Mouse (Mus musculus) MEL (cell line): ENCODE results near the gene Col1a1. TPM values are rescaled to one million over a fixed set of nuclear protein-coding genes. Genes with fewer than 3 reads are reported as not detected.

Source experiments
- DNase-seq: peaks from one replicate; pipeline ENCODE4 v3.0.0; 2011; ENCODE audit warnings: low read depth, low spot score
- H3K27ac ChIP-seq: 2 replicates; pipeline ENCODE4 v1.5.1; 2012; ENCODE audit warnings: low read depth, mild to moderate bottlenecking, control low read depth, low read length, moderate library complexity; ENCODE audit not compliant: control insufficient read depth
- H3K27me3 ChIP-seq, 2 experiments: fragments of 150-350 bp in 1 of 2; sonication (generic) in 1 of 2; 2 replicates each; pipeline ENCODE4 v1.6.1; 2012; ENCODE audit warnings: low read length in 2 of 2, mild to moderate bottlenecking in 2 of 2, improper control_type of control experiment in 1 of 2, moderate library complexity in 1 of 2; ENCODE audit not compliant: insufficient read depth in 2 of 2, control insufficient read depth in 1 of 2
- H3K36me3 ChIP-seq, 2 experiments: 2 replicates each; pipeline ENCODE4 v1.6.1; 2012 to 2014; ENCODE audit warnings: low read length in 2 of 2, improper control_type of control experiment in 1 of 2, inconsistent platforms in 1 of 2, mild to moderate bottlenecking in 1 of 2; ENCODE audit not compliant: insufficient read depth in 2 of 2, control insufficient read depth in 1 of 2
- H3K4me1 ChIP-seq, 2 experiments: fragments of 150-350 bp in 1 of 2; sonication (generic) in 1 of 2; 2 replicates each; pipeline ENCODE4 v1.6.1; 2012; ENCODE audit warnings: low read length in 2 of 2, improper control_type of control experiment in 1 of 2, mild to moderate bottlenecking in 1 of 2; ENCODE audit not compliant: insufficient read depth in 2 of 2, control insufficient read depth in 1 of 2
- H3K4me3 ChIP-seq, 2 experiments: fragments of 150-350 bp in 1 of 2; sonication (generic) in 1 of 2; 2 replicates each; pipeline ENCODE4 v1.5.1; 2012; ENCODE audit warnings: low read depth in 2 of 2, low read length in 2 of 2, mild to moderate bottlenecking in 2 of 2, moderate library complexity in 2 of 2, control low read depth in 1 of 2, improper control_type of control experiment in 1 of 2; ENCODE audit not compliant: control insufficient read depth in 1 of 2, insufficient read depth in 1 of 2
- H3K79me2 ChIP-seq: 2 replicates; pipeline ENCODE4 v1.6.1; 2012; ENCODE audit warnings: mild to moderate bottlenecking, low read length, moderate library complexity; ENCODE audit not compliant: control insufficient read depth, poor library complexity, insufficient read depth
- H3K9ac ChIP-seq: 2 replicates; pipeline ENCODE4 v1.6.1; 2012; ENCODE audit warnings: low read depth, mild to moderate bottlenecking, control low read depth, low read length, moderate library complexity; ENCODE audit not compliant: control insufficient read depth, poor library complexity, severe bottlenecking
- H3K9me3 ChIP-seq: fragments of 150-350 bp; sonication (generic); replicated peaks from 2 replicates; pipeline ENCODE4 v1.6.1; 2012; ENCODE audit warnings: mild to moderate bottlenecking, low read length, improper control_type of control experiment, moderate library complexity; ENCODE audit not compliant: insufficient read depth
- E2F4 ChIP-seq: IDR thresholded peaks from 2 replicates; pipeline ENCODE4 v1.6.1; 2011; ENCODE audit warnings: low read depth, low read length, improper control_type of control experiment, borderline replicate concordance
- ELF1 ChIP-seq: IDR thresholded peaks from 2 replicates; pipeline ENCODE4 v1.6.1; 2014; ENCODE audit warnings: low read depth, mild to moderate bottlenecking, inconsistent platforms, low read length, improper control_type of control experiment, moderate library complexity
- GABPA ChIP-seq: IDR thresholded peaks from 2 replicates; pipeline ENCODE4 v1.6.1; 2012; ENCODE audit warnings: low read depth, mild to moderate bottlenecking, inconsistent platforms, low read length, improper control_type of control experiment, moderate library complexity
- GATA1 ChIP-seq: IDR thresholded peaks from 2 replicates; pipeline ENCODE4 v1.6.1; 2011; ENCODE audit warnings: low read depth, low read length, improper control_type of control experiment
- JUND ChIP-seq: IDR thresholded peaks from 2 replicates; pipeline ENCODE4 v1.6.1; 2011; ENCODE audit warnings: low read depth, mild to moderate bottlenecking, improper control_type of control experiment, low read length
- KAT2A ChIP-seq: conservative IDR thresholded peaks from 2 replicates; pipeline ENCODE4 v1.6.1; 2012; ENCODE audit warnings: low read depth, low read length, improper control_type of control experiment, inconsistent platforms
- MAX ChIP-seq: IDR thresholded peaks from 2 replicates; pipeline ENCODE4 v1.6.1; 2011; ENCODE audit warnings: low read length, improper control_type of control experiment
- MEF2A ChIP-seq: IDR thresholded peaks from 2 replicates; pipeline ENCODE4 v1.6.1; 2014; ENCODE audit warnings: low read depth, mild to moderate bottlenecking, inconsistent platforms, low read length, improper control_type of control experiment; ENCODE audit not compliant: poor library complexity, insufficient replicate concordance, severe bottlenecking; ENCODE audit errors: extremely low read depth
- MXI1 ChIP-seq: IDR thresholded peaks from 2 replicates; pipeline ENCODE4 v1.6.1; 2011; ENCODE audit warnings: mild to moderate bottlenecking, low read depth, low read length, improper control_type of control experiment
- MYB ChIP-seq: IDR thresholded peaks from 2 replicates; pipeline ENCODE4 v1.6.1; 2011; ENCODE audit warnings: mild to moderate bottlenecking, low read depth, low read length, improper control_type of control experiment
- MYC ChIP-seq: IDR thresholded peaks from 2 replicates; pipeline ENCODE4 v1.6.1; 2011; ENCODE audit warnings: low read depth, mild to moderate bottlenecking, low read length, improper control_type of control experiment, moderate library complexity
- NRF1 ChIP-seq: IDR thresholded peaks from 2 replicates; pipeline ENCODE4 v1.6.1; 2014; ENCODE audit warnings: low read depth, mild to moderate bottlenecking, inconsistent platforms, low read length, improper control_type of control experiment, moderate library complexity; ENCODE audit not compliant: poor library complexity, insufficient read depth, severe bottlenecking
- POLR2A ChIP-seq, 2 experiments: IDR thresholded peaks; 2 replicates each; pipeline ENCODE4 v1.6.1; 2011 to 2012; ENCODE audit warnings: low read length in 2 of 2, mild to moderate bottlenecking in 2 of 2, control low read depth in 1 of 2, improper control_type of control experiment in 1 of 2, low read depth in 1 of 2, moderate library complexity in 1 of 2; ENCODE audit not compliant: control insufficient read depth in 1 of 2, insufficient read depth in 1 of 2, poor library complexity in 1 of 2
- RAD21 ChIP-seq: IDR thresholded peaks from 2 replicates; pipeline ENCODE4 v1.6.1; 2011; ENCODE audit warnings: mild to moderate bottlenecking, low read depth, low read length, improper control_type of control experiment
- RCOR1 ChIP-seq: IDR thresholded peaks from 2 replicates; pipeline ENCODE4 v1.6.1; 2012; ENCODE audit warnings: low read depth, mild to moderate bottlenecking, inconsistent platforms, low read length, improper control_type of control experiment
- SIN3A ChIP-seq: IDR thresholded peaks from 2 replicates; pipeline ENCODE4 v1.6.1; 2012; ENCODE audit warnings: low read length, improper control_type of control experiment, inconsistent platforms
- TAL1 ChIP-seq: IDR thresholded peaks from 2 replicates; pipeline ENCODE4 v1.6.1; 2012; ENCODE audit warnings: mild to moderate bottlenecking, inconsistent platforms, low read length, moderate library complexity, mixed read lengths
- TBP ChIP-seq: IDR thresholded peaks from 2 replicates; pipeline ENCODE4 v1.8.0; 2011; ENCODE audit warnings: low read depth, low read length, improper control_type of control experiment
- TCF12 ChIP-seq: IDR thresholded peaks from 2 replicates; pipeline ENCODE4 v1.6.1; 2014; ENCODE audit warnings: low read depth, mild to moderate bottlenecking, inconsistent platforms, low read length, improper control_type of control experiment, moderate library complexity
- UBTF ChIP-seq: IDR thresholded peaks from 2 replicates; pipeline ENCODE4 v1.6.1; 2012; ENCODE audit warnings: low read depth, mild to moderate bottlenecking, inconsistent platforms, low read length, improper control_type of control experiment, moderate library complexity, borderline replicate concordance; ENCODE audit not compliant: insufficient read depth
- USF1 ChIP-seq: IDR thresholded peaks from 2 replicates; pipeline ENCODE4 v1.6.1; 2014; ENCODE audit warnings: low read depth, mild to moderate bottlenecking, inconsistent platforms, low read length, improper control_type of control experiment, moderate library complexity
- USF2 ChIP-seq, 2 experiments: IDR thresholded peaks; 2 replicates each; pipeline ENCODE4 v1.6.1; 2011 to 2012; ENCODE audit warnings: improper control_type of control experiment in 2 of 2, low read length in 2 of 2, borderline replicate concordance in 1 of 2, inconsistent platforms in 1 of 2, low read depth in 1 of 2, mild to moderate bottlenecking in 1 of 2; ENCODE audit not compliant: insufficient read depth in 1 of 2
- ZC3H11A ChIP-seq: IDR thresholded peaks from 2 replicates; pipeline ENCODE4 v1.6.1; 2012; ENCODE audit warnings: low read depth, mild to moderate bottlenecking, inconsistent platforms, low read length, improper control_type of control experiment
- ZKSCAN1 ChIP-seq: IDR thresholded peaks from 2 replicates; pipeline ENCODE4 v1.6.1; 2012; ENCODE audit warnings: low read depth, mild to moderate bottlenecking, inconsistent platforms, low read length, improper control_type of control experiment, moderate library complexity
- polyA plus RNA-seq, 2 experiments: library from polyadenylated mRNA; stranded (reverse) in 1 of 2; unstranded in 1 of 2; fragments of >175 nt in 1 of 2; fragments of >200 nt in 1 of 2; gene quantifications; 2 replicates each; pipeline versions ENCODE4 v1.2.1 to v1.2.4; 2012; ENCODE audit warnings: low replicate concordance in 2 of 2, low read depth in 1 of 2; ENCODE audit not compliant: insufficient read length in 2 of 2, insufficient read depth in 1 of 2, missing spikeins in 1 of 2
- total RNA-seq: library from RNA; depleted of rRNA; stranded (reverse); fragments of 300-350 nt; gene quantifications from 2 replicates; pipeline ENCODE4 v1.2.3, GENCODE M21; 2012

The Col1a1 gene
- total and polyA plus RNA-seq, 3 experiments = 0.12 to 0.61 TPM; not detected in 1

DNA sequence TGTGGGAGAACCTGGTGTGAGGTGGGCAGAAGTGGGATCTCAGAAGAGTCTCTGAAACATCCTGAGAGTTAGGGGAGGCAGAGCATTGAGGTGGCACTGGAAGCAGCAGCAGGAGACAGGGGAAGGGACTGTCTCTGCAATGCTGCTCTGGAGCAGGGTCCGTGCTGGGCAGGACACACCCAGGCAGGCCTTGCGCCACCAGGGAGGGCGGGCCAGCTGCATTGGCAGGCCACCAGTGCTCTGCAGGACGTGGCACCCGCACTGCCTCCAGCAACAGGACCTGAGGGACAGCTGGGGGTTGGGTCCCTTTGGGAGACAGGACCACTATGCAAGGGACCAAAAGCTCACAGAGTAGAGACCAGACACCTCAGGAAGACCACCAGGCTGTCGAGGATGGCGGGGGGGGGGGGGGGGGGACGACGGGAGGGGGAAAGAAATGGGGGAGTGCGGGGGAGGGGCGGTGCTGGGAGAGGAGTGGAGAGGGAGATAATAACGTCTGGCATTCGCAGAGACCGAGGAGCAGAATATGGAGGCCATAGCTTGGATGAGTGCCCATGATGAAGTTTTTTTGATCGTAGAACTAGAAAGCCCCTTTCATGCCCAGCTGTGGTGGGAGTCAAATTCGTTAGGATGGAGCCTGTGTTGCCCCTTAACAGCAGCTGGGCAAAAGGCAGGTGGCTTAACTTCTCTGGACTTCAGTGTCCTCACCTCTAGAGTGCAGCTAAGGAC, 20.2 kb upstream of the Col1a1 start:
- Histone ChIP-seq H3K27ac (no peak overlapping the region), H3K36me3 (no peaks in the 10 kb centered on the region), H3K9me3 (no peaks in the 10 kb centered on the region), H3K4me3 (no peak overlapping the region), H3K9ac (no peak overlapping the region), H3K27me3 (peaks cover 0 to 22% of the 10 kb centered on the region in 2 experiments; a peak in 3 of 4 replicates), H3K79me2 (no peaks in the 10 kb centered on the region), H3K4me1 (no peaks in the 10 kb centered on the region)
- no peak for TF ChIP-seq MYC
- no peak for TF ChIP-seq MAX
- no peak for TF ChIP-seq USF1
- TF ChIP-seq USF2 (IDR thresholded peaks at IDR 0.05; ENCODE audit: borderline replicate concordance in 1 of 2, insufficient read depth in 1 of 2, low read depth in 1 of 2, low read length in 2 of 2) = no peak
- no peak for TF ChIP-seq ZKSCAN1
- TF ChIP-seq MYB = no peak
- TF ChIP-seq SIN3A = no peak
- no peak for TF ChIP-seq ZC3H11A
- TF ChIP-seq TAL1 = no peak
- TF ChIP-seq JUND = no peak
- TF ChIP-seq RCOR1 = no peak
- no peak for DNase-seq

- Histone ChIP-seq H3K4me3 (no peak overlapping the region), H3K9me3 (no peaks in the 10 kb centered on the region)
Measured at GRCm38 (mm10) chr11:94916477-94916876, 19.5 kb upstream of the Col1a1 start.

More at GRCm38 (mm10) chr11:94916477-94916876, 19.5 kb upstream of the Col1a1 start:
- Histone ChIP-seq H3K9ac (no peak overlapping the region), H3K4me1 (no peaks in the 10 kb centered on the region), H3K27ac (no peak overlapping the region), H3K27me3 (peaks cover 0 to 22% of the 10 kb centered on the region in 2 experiments; a peak in 3 of 4 replicates), H3K36me3 (no peaks in the 10 kb centered on the region), H3K79me2 (no peaks in the 10 kb centered on the region)
- no peak for TF ChIP-seq RAD21
- no peak for TF ChIP-seq MXI1
- TF ChIP-seq E2F4 = no peak
- TF ChIP-seq JUND = no peak
- TF ChIP-seq TBP = no peak
- no peak for TF ChIP-seq TCF12
- TF ChIP-seq MEF2A = no peak
- TF ChIP-seq USF1 = no peak
- TF ChIP-seq ELF1 = no peak
- TF ChIP-seq GABPA = no peak
- TF ChIP-seq ZC3H11A = no peak
- no peak for TF ChIP-seq MAX
- no peak for TF ChIP-seq UBTF
- no peak for TF ChIP-seq GATA1
- TF ChIP-seq SIN3A = no peak
- no peak for TF ChIP-seq POLR2A (IDR thresholded peaks at IDR 0.05; ENCODE audit: control insufficient read depth in 1 of 2, insufficient read depth in 1 of 2, low read depth in 1 of 2, low read length in 2 of 2, poor library complexity in 1 of 2)
- TF ChIP-seq NRF1 = no peak
- TF ChIP-seq KAT2A = no peak
- DNase-seq = no peak
